Mouse (Mus musculus): Measurements from ENCODE around the gene Glis3. TPM values are rescaled to one million over a fixed set of nuclear protein-coding genes. Genes with fewer than 3 reads are reported as not detected.
A peak's percentile ranks its signal among the peaks of the same experiment; 100 is the strongest.

The Glis3 gene
- total RNA-seq, 2 experiments from 2014 or later, result 1.4 to 1.8 TPM

DNA sequence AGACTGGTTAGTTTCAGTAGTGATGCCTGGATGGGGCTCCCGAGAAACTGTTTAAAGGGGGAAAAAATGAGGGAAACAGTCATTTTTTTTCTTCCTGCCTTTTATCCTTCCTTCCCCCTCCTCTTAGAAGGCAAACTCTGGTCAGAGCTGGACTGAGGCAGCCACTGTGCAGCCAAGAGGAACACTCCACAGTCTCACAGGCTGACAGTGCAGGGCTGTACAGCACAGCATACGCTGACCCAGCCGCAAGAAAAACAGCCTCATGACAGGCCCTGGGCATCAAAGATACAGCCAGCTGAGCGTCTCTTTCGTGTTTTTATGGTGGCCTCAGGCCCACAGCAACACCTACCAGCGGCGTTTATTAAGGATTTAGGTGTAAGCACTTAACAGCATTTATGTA is 19.0 kb downstream of the Glis3 start:
- no peak for DNase-seq
- intact Hi-C loops (cut with DNase I; ENCODE audit: low total_unique reads), result no loop called here

DNA sequence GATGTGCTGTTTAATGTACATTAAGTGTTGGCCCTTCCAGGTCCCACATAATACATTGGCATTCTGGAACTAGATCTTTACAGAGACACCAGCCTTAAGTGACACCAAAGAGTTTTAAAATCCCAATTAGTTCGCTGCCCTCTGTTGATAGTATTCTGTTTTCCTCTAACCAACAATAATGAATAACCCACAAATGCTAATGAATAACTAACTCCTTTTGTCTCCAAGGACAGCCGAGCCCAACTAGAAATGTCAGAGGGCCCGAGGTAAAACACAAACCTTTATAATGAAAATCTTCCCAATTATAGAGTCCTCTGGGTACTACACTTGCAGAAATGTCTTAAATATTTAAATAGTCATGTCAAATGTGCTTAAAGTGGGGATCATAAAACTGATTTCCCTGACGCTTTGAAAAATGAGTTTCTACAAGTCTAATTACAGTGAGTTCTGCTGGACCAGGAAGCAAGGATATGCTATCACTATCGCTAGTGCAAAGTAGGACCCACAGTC is 22.1 kb downstream of the Glis3 start:
- intact Hi-C loops (cut with DNase I; ENCODE audit: low total_unique reads), result no loop called here
- no peak for DNase-seq

- no peak for DNase-seq
- intact Hi-C loops (cut with DNase I; ENCODE audit: low total_unique reads), result no loop called here
Observed at GRCm38 (mm10) chr19:28656882-28657281, 23.0 kb downstream of the Glis3 start.

GRCm38 (mm10) chr19:28655166-28655565 is 24.7 kb downstream of the Glis3 start:
- intact Hi-C loops (cut with DNase I; ENCODE audit: low total_unique reads), result no loop called here
- no peak for DNase-seq

DNA sequence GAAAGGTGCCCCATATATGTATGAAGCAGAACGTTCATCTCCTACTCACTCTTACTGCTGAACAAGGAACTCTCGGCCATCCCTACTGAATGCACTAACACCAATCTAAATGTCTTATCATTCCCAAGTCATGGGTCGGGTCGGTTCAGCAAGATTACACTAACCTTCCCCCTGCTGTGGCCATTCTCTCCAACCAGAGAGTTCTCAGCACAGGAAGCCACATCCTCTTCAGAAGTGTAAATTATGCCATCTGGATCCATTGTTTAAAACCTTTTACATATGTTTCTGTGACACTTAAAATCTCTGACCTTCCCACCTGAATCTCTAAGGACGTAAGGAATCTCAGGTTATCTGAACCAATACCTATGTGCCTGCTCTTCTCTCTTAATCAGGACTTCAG is 29.0 kb downstream of the Glis3 start:
- intact Hi-C loops (cut with DNase I; ENCODE audit: low total_unique reads), result no loop called here
- DNase-seq, result no peak

DNA sequence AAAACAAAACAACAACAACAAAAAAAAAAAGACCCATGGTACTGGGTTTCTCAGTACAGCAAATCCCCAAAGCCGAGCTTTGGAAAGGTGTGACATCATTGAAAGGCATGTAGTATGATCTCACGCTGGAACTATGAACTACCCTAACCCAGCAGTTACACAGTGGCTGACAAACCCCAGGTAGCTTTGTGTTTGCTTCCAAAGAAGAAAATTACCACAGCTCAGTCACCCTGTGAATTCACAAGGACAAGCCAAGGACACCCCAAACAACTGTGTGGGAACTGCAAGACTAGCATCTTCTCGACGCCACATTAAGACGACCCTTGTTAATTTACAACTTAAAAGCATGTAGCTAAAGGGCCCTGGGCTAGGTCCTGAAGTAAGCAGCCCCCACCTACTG is 30.4 kb downstream of the Glis3 start:
- no peak for DNase-seq
- intact Hi-C loops (cut with DNase I; ENCODE audit: low total_unique reads), result no loop called here

GRCm38 (mm10) chr19:28648881-28649280 is 31.0 kb downstream of the Glis3 start:
- intact Hi-C loops (cut with DNase I; ENCODE audit: low total_unique reads), result no loop called here
- no peak for DNase-seq

DNA sequence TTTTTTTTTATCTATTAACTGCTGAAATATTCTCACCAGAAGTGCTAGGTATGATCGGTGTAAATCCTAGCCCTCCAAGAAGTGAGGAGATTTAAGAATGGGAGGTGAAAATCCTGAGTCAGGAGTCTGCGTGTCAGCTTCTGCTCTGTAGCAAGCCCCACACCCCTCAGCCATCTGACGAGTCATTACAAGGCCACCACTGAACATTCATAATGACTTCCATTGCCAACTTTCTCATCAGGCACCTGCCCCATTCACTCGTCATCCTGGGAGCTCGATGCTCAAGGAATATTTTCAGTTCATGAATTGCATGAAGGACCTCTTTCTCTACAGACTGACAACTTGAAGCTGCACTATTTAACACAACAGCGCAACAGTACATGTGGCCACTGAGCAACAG is 32.5 kb downstream of the Glis3 start:
- no peak for DNase-seq

DNA sequence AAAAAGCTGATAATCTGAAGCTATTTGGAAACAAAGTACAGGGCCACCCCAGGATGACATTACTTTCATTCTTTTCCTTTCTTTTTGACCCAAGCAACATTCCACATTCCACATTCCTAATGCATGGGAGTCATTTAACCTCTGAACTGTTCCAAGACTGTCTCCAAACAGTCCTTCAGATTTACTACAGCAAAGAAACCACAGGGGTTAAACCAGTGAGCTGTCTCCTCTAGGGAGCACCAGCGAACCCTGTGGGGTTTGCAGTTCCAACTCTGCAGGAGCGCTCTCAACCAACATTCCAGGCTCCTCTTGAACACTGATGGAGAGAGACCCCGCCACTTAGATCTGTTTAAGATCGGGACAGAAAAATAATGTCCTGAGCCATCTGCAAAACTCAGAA is 33.6 kb downstream of the Glis3 start:
- no peak for DNase-seq
- intact Hi-C loops (cut with DNase I; ENCODE audit: low total_unique reads), result no loop called here

More for the DNA sequence above, 32.5 kb downstream of the Glis3 start:
- intact Hi-C loops (cut with DNase I; ENCODE audit: low total_unique reads), result no loop called here

DNA sequence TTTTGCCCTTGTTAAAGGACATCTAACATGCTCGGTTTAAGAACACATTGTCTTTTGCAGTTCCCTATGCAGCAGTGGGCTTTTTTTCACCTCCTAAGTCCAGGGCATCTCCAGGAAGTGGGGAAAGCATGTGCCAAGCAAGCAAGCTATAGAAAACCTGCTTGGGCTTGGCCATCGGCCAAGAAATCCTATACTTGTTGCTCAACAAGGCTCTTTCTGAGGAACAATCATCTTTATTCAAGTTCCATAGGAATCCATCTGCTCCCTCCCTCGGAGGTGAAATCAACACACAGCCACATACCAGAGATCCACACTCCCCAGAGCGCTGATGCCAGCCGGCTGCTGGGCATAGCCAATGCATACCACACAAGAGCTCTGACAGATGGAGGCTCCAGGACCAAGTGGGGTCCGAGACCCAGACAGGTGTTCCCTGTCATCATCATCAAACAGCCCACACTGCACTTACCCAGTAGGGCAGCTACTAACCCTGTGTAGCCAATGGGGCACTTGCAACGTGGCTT is 39.0 kb downstream of the Glis3 start:
- intact Hi-C loops (cut with DNase I; ENCODE audit: low total_unique reads), result no loop called here
- DNase-seq, result no peak

GRCm38 (mm10) chr19:28635991-28636553 is 43.8 kb downstream of the Glis3 start:
- intact Hi-C loops (cut with DNase I; ENCODE audit: low total_unique reads), result no loop called here
- DNase-seq, result no peak

DNA sequence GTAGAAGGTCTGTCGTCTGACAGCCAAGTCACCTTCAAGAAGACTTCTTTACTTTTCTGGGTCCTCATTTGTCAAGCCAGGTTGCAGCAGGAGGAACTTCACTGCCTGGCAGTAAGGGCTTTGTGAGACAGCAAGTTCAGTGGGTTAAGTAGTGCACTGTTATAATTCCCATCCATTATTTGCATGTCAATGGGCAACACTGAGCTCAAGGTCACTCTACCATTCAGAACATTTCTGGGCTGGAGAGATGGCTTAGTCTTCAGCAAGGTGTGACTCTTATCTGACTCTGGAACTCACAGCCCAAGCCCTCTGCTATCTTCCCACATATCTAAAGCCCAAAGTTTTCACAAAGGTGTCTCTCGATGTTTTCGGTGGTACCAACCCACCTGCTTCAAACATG is 44.9 kb downstream of the Glis3 start:
- intact Hi-C loops (cut with DNase I; ENCODE audit: low total_unique reads), result no loop called here

GRCm38 (mm10) chr19:28628416-28628815 is 51.5 kb downstream of the Glis3 start:
- intact Hi-C loops (cut with DNase I; ENCODE audit: low total_unique reads), result no loop called here

More for the DNA sequence above, 44.9 kb downstream of the Glis3 start:
- no peak for DNase-seq

DNA sequence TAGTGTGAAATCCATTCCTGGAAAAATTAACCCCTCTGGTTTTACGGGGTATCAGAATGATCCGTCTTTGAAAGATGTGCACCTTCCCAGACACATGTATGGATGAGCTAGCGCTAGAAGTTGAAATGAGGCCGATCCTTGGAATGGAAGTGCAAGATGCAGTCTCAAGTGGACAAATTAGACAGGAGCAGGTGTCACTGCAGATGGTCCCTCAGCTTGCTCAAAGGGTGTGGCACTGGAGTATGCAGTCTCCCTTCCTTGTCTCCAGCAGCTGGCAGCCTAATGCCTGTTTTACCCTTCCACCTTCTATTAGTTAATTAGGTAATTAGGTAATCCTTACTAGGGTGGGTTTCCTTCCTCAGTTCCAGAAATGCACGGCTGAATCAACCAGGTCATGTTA is 53.7 kb downstream of the Glis3 start:
- DNase-seq, result no peak
- intact Hi-C loops (cut with DNase I; ENCODE audit: low total_unique reads), result no loop called here

More at GRCm38 (mm10) chr19:28628416-28628815, 51.5 kb downstream of the Glis3 start:
- DNase-seq, result no peak

GRCm38 (mm10) chr19:28624571-28624970 is 55.3 kb downstream of the Glis3 start:
- intact Hi-C loops (cut with DNase I; ENCODE audit: low total_unique reads), result no loop called here
- DNase-seq, result no peak

DNA sequence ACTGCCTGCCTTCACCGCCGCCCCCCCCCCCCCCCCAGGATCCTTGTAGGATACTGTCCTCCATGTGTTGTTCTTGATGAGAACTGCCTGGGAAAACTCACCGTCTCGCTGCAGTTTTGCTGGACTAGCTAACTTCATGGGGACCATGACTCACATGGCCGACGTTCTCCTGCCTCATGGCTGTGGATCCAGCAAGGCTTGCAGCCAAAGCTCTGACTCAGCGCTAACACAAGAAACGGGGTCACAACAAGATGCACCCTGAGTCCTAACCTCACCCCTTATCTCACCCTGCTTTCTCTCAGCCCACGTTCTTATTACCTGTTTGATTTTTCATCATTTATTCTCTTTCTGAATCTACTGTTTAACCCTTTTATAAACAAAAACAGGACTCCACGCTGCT is 56.2 kb downstream of the Glis3 start:
- DNase-seq, result peak; percentile 72
- intact Hi-C loops (cut with DNase I; ENCODE audit: low total_unique reads), result no loop called here

DNA sequence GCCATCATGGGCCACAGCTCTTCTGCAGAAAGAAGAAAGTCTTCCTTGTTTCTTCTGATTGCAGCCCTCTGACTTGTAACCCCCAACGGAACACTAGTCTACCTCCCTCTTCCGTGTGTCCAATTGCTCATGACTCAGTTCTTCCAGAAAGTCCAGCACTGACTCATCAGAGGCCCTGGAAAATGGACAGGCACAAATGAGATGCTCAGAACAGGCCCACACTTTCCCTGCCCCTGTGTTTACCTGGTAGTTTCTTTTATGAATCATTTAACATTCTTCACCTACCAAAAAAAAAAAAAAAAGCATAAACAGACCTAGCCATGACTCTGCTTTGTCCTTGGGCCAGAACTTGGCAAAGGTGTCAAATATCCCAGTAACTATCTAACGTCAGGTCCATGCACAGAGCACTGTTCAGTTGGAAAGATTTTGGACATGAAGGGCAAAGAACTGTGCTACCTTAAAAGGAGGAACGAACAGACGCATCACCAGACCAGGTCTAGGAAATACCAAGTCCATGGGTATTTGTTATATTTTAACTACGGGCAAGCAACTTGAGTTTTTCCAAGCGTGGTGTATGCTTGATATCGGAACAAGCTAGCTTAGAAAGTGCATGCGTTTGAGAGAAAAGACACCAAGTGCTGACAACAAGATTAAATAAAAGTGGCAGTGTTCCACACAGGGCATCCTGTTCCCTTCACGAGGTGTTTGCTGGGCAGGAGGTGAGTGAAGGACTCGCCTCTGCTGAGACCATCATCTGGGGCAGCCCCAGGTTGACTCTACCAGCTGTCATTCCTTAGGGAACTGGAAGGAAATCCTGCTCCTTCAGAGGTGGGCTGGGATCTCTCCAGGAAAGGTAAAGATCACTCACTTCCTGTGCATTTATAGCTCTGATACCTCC is 58.0 kb downstream of the Glis3 start:
- intact Hi-C loops (cut with DNase I; ENCODE audit: low total_unique reads), result no loop called here
- no peak for DNase-seq

GRCm38 (mm10) chr19:28617736-28618135 is 62.1 kb downstream of the Glis3 start:
- intact Hi-C loops (cut with DNase I; ENCODE audit: low total_unique reads), result no loop called here
- no peak for DNase-seq

DNA sequence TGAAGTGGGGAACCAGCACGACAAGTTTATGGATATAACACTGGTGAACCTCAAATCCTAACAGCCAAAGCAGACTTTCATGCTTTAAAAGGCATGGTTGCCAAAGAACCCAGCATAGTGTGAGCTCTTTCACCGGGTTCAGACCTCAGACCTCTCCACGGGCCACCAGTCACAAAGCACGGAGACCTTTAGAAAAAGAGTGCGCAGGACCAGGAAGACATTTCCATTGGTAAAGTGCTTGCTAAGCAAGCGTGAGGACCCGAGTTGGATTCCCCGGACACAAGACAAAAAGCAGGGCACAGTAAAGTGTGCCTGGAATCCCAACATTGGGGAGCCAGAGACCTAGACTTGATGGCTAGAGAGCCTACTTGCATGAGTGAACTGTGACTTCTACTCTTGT is 62.7 kb downstream of the Glis3 start:
- intact Hi-C loops (cut with DNase I; ENCODE audit: low total_unique reads), result no loop called here

GRCm38 (mm10) chr19:28616487-28616886 is 63.4 kb downstream of the Glis3 start:
- intact Hi-C loops (cut with DNase I; ENCODE audit: low total_unique reads), result no loop called here
- no peak for DNase-seq

More for the DNA sequence above, 62.7 kb downstream of the Glis3 start:
- DNase-seq, result no peak

- intact Hi-C loops (cut with DNase I; ENCODE audit: low total_unique reads), result no loop called here
- no peak for DNase-seq
Observed at GRCm38 (mm10) chr19:28612249-28612648, 67.6 kb downstream of the Glis3 start.

Measured in gastrocnemius, postnatal 14 days (tissue).